In genomic region chr2:24679012-24679651, GRCm38 (mm10) we compare ENCODE assay signal across 8 mouse cellular contexts.
A peak's percentile ranks its signal among the peaks of the same experiment; 100 is the strongest.
DNase-seq lines count a peak whose midpoint lies in the region; ATAC-seq and TF ChIP-seq lines count a peak whose summit lies in the region.

No protein-coding gene starts in this region.

- no peak overlapping the region for H3K9ac ChIP-seq in intestine, postnatal 0 days (ENCODE audit: low read depth, low read length)
- no peak overlapping the region for H3K9ac ChIP-seq in liver, embryonic 13.5 days
- peak overlapping the region; percentile 52 for H3K9ac ChIP-seq in stomach, embryonic 16.5 days (ENCODE audit: low read length)

- H3K27ac ChIP-seq in intestine, postnatal 0 days (ENCODE audit: low read depth, low read length), result peak overlapping the region; percentile 35; the same call in 1 of the 2 replicates
- H3K27ac ChIP-seq in liver, embryonic 13.5 days, result no peak overlapping the region
- peak overlapping the region; percentile 19; the same call in 1 of the 2 replicates for H3K27ac ChIP-seq in stomach, embryonic 16.5 days (ENCODE audit: low read length)

- TF ChIP-seq CTCF in brain, embryonic 14.5 days (IDR thresholded peaks at IDR 0.05; ENCODE audit: borderline replicate concordance, extremely low read depth, insufficient read depth, insufficient read length), result peak; percentile 59
- peak; percentile 71 for TF ChIP-seq CTCF in intestine, postnatal 0 days (IDR thresholded peaks at IDR 0.05; ENCODE audit: low read depth)

- peak; percentile 18 for ATAC-seq in frontal cortex, adult (ENCODE audit: low TSS enrichment)
- peak; percentile 28; the same call in 1 of the 2 replicates for ATAC-seq in intestine, postnatal 0 days
- ATAC-seq in liver, embryonic 13.5 days (ENCODE audit: low read depth), result no peak
- ATAC-seq in stomach, embryonic 16.5 days (ENCODE audit: insufficient read depth, low FRiP score), result peak; percentile 59; the same call in 1 of the 2 replicates

- 0 out of 2 replicates have a peak, but pooled peaks cover 4% of the 10 kb centered on the region for H3K27me3 ChIP-seq in intestine, postnatal 0 days (replicated peaks; ENCODE audit: control insufficient read depth, insufficient read depth, low read length)
- 0 out of 2 replicates have a peak, but pooled peaks cover 14% of the 10 kb centered on the region for H3K27me3 ChIP-seq in liver, embryonic 13.5 days
- no peaks in the 10 kb centered on the region for H3K27me3 ChIP-seq in stomach, embryonic 16.5 days (ENCODE audit: control insufficient read depth, insufficient read depth, low read length)

- TF ChIP-seq POLR2A in brain, embryonic 14.5 days (IDR thresholded peaks at IDR 0.05; ENCODE audit: borderline replicate concordance, extremely low read depth, insufficient read depth, insufficient read length, poor library complexity, severe bottlenecking), result no peak

- H3K36me3 ChIP-seq in intestine, postnatal 0 days (ENCODE audit: control insufficient read depth, insufficient read depth), result no peaks in the 10 kb centered on the region
- no peaks in the 10 kb centered on the region for H3K36me3 ChIP-seq in liver, embryonic 13.5 days
- H3K36me3 ChIP-seq in stomach, embryonic 16.5 days (ENCODE audit: control insufficient read depth, insufficient read depth, low read length), result no peaks in the 10 kb centered on the region

- H3K4me3 ChIP-seq in intestine, postnatal 0 days (ENCODE audit: low read depth, low read length), result peak overlapping the region; percentile 12; the same call in 1 of the 2 replicates
- H3K4me3 ChIP-seq in liver, embryonic 13.5 days (replicated peaks), result no peak overlapping the region
- peak overlapping the region; percentile 33 for H3K4me3 ChIP-seq in stomach, embryonic 16.5 days (replicated peaks; ENCODE audit: low read length)

- WGBS in intestine, postnatal 0 days, result 24% methylated on average over 50 of the region's 50 CpGs
- WGBS in liver, embryonic 13.5 days (ENCODE audit: insufficient replicate concordance), result 31% methylated on average over 50 of the region's 50 CpGs
- WGBS in stomach, embryonic 16.5 days, result 22% methylated on average over 50 of the region's 50 CpGs

- H3K4me2 ChIP-seq in intestine, postnatal 0 days (replicated peaks; ENCODE audit: low read depth), result peak overlapping the region; percentile 57
- peak overlapping the region; percentile 37 for H3K4me2 ChIP-seq in liver, embryonic 13.5 days
- H3K4me2 ChIP-seq in stomach, embryonic 16.5 days (ENCODE audit: low read depth, low read length), result peak overlapping the region; percentile 58

- H3K9me3 ChIP-seq in intestine, postnatal 0 days (ENCODE audit: control insufficient read depth), result no peaks in the 10 kb centered on the region
- H3K9me3 ChIP-seq in liver, embryonic 13.5 days (replicated peaks), result no peaks in the 10 kb centered on the region
- no peaks in the 10 kb centered on the region for H3K9me3 ChIP-seq in stomach, embryonic 16.5 days (replicated peaks; ENCODE audit: control insufficient read depth, low read length)

- peak; percentile 24 to 36 for DNase-seq in cerebellum, adult 18-20 months
- no peak for DNase-seq in cerebellum, adult 11 months
- peak; percentile 70 for DNase-seq in brain, embryonic 14.5 days (ENCODE audit: low read depth)
- no peak for DNase-seq in liver, embryonic 13.5 days
- peak; percentile 71 for DNase-seq in naive thymus-derived CD4-positive, alpha-beta T cell, adult 2 months (ENCODE audit: low read depth)

- no peaks in the 10 kb centered on the region for H3K4me1 ChIP-seq in intestine, postnatal 0 days (replicated peaks; ENCODE audit: control insufficient read depth, insufficient read depth, low read length)
- no peaks in the 10 kb centered on the region for H3K4me1 ChIP-seq in liver, embryonic 13.5 days (replicated peaks)
- H3K4me1 ChIP-seq in stomach, embryonic 16.5 days (ENCODE audit: control insufficient read depth, insufficient read depth, low read length), result 0 out of 2 replicates have a peak, but pooled peaks cover 3% of the 10 kb centered on the region

Comparison
In these comparisons a context has a peak if more than half of its experiments do, and no peak if none do; other contexts are left out.
1. DNase-seq: peak in cerebellum, adult 18-20 months (2 of 2), brain, embryonic 14.5 days (single experiment) and naive thymus-derived CD4-positive, alpha-beta T cell, adult 2 months (single experiment); none in cerebellum, adult 11 months (single experiment) and liver, embryonic 13.5 days (single experiment).
2. Peak in every context shown above with its lines, with median percentiles within 50 percentile points of each other: H3K4me2 ChIP-seq.